Mouse (Mus musculus): ENCODE results near the gene Spc24. TPM values are rescaled to one million over a fixed set of nuclear protein-coding genes. Genes with fewer than 3 reads are reported as not detected.
"Not testable (repeated sequence)": the region's sequence is repeated elsewhere in the genome, so short reads cannot be mapped to it uniquely, and the experiment has no call there.

Gene Spc24
- 1 to 10 TPM; 3.2 to 3.6 TPM for total RNA-seq (2021)
- long read RNA-seq, experiment 1, partial matches to known transcripts, result 0 of 2 reads
- long read RNA-seq, experiment 1, other reads (novel, unspliced or antisense), result 1 of 2 reads
- long read RNA-seq, experiment 2, partial matches to known transcripts, result 0 of 2 reads
- long read RNA-seq, experiment 2, other reads (novel, unspliced or antisense), result 0 of 2 reads

DNA sequence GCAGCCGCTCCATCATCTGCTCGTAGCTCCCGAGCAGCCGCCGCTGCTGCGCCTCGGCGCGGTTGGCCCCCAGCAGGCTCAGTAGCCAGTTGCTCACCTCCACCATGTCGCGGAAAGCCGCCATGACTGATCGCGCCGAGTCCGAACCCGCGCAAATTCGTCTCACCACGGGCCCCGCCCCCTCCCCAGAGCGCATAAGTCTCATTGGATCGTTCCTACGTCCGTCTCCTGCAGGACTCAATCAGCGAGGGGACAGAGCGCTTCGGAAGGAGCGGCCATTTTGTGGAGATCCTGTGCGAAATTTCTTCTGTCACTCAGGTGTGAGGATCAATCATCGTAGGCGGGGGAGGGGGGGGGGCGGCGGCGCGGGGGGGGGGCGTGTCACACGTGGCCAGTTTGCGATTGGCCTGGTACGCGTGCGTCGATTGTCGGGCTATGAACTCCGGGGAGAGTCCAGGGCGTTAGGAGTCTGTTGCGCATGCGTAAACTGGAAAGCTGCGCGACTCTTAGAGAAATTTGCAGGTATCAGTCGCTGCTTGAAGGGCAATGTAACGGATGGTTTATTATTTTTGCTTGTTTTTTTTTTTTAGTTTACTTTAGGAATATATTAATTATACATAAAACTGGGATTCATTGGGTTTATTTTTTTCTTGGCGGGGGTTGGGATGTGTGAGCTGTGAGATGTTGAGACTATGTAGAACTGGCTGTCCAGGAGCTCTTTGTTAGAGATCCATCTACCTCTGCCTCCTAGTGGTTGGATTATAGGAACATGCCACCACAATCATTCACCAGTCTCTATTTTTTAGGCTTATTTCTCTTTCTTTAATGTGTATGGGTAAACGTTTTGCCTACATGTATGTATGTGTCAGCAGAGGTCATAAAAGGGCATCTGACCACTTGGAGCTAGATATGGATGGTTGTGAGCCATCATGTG is at the start of gene Spc24:
Spc24 (minus strand) TSS at position 149 of the 934 bp plus-strand sequence.
- intact Hi-C loops (cut with DNase I; ENCODE audit: low total_unique reads), result no loop called here
- peak; percentile 90 for DNase-seq

DNA sequence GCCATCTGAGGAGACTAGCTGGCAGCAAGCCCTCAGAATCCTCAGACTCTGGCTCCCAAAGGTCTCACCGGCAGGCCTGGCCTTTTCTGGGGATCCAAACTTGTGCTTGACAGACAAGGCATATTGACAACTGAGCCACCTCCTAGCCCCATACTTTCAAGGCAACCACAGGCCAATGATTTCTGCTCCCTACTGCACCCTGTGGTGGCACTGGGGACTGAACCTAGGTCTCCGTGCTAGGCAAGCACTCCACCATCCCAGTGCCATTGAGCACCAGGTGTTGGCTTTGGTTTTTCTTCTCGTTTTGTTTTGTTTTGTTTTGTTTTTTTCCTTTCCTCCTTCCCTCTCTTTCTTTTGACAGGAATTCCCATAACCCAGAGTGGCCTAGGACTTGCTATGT is 48.5 kb upstream of the Spc24 start:
- no peak for DNase-seq
- intact Hi-C loops (cut with DNase I; ENCODE audit: low total_unique reads), result no loop called here

DNA sequence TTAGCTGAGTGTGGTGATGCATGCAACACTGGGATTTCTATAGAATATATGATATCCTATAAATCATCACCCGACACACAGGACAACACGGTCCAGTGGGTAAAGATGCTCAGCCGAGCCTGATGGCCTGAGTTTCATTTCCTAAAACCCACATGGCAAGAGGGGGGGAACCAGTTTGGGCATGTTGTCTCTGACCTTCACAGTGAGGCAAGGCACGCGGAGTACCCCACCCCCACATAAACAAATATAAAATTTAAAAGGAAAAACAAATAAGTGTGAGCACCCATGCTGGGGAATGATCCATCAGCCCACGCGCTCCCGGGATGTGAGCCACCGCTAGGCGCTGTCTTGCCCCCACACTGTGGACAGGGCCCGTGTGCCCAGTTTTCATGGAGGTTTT is 46.9 kb upstream of the Spc24 start:
- peak; percentile 4 for DNase-seq
- intact Hi-C loops (cut with DNase I; ENCODE audit: low total_unique reads), result no loop called here

DNA sequence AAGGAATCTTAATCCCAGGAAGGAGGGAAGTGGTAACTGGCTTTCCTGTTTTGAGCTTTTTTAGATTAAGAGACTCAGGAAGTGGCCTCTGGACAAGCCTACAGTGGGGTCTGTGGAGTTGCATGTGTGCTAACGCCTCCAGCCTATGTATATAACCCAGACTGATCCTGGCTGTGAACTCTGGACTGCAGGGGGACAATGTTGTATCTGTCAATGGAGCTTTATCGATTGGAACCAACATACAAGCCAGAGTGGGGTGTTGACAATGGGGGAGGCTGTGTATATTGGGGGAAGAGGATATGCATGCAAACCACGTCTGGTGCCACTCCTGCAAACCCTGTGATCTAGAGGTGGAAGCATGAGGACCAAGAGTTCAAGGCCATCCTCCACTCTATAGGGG is 46.3 kb upstream of the Spc24 start:
- no peak for DNase-seq
- intact Hi-C loops (cut with DNase I; ENCODE audit: low total_unique reads), result no loop called here

DNA sequence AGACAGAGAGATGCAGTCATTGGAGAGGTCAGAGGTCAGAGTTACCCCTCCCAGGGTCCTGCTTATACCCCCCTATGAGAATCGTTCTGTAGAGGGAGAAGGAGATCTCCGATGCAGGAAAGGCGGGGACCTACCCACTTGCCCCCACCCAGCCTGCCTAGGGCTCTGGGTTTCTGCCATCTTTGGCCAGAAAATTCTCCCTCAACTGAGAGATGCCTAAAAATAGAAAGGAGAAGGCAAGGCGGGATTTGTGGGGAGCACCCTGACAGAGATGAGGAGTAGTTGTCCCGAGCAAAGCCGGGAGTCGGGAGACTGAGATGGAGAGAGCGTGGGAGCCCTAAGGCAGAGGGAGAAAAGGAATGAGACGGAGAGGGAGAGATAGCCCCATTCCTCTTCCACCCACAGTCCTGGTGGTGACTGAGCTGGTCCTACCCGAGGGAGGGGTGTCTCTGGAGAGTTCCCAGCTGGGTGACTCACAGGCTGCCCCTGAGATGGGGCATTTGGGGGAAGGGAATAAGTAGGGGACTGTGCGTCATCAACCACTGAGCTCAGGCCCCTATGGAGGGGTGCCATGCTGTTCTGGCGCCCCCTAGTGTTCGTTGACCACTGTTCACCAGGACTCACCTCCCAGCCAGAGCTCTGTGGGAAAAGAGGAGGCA is 44.0 kb upstream of the Spc24 start:
- peak; percentile 87 for DNase-seq
- intact Hi-C loops (cut with DNase I; ENCODE audit: low total_unique reads), result loop anchor here (5.0 kb wide), 1 partner anchor 57 kb away; no protein-coding TSS in a partner anchor

DNA sequence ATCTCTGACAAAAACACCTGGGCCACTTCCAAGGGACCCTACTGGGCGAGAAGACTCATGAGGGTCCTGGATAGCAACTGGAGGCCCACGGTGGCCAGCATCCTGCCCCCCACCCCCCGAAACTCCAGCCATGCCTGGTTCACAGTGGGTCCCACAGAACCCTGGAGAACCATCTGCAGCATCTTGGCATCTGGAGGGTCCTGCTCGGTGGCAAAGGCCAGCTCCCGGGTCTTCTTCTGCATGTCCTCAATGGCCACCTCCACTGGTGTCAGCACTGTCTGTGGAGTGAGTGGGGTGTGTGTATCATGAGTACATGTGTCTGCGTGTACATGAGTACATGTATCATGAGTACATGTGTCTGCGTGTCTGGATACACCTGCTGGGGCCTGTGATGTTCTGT is 41.5 kb upstream of the Spc24 start:
- intact Hi-C loops (cut with DNase I; ENCODE audit: low total_unique reads), result loop anchor here (5.0 kb wide), 1 partner anchor 54 kb away; no protein-coding TSS in a partner anchor
- DNase-seq, result no peak

DNA sequence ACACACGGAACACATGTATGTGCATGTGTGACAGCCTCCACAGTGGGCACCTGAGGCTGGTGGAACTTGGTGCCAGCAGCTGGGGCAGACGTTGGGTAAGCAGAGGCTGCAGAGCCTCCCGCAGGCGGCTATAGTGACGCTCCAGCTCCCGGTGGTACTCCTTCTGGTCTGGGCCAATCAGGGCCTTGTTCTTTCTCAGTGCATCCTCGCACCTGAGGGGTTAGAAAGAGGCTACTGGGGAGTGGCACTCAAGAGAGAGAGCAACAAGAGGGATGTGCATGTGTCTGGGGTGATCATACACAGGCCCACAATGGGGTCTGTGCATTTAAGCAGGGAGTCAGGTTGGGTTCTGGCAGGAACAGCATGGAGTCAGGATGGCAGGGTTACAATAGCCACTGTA is 41.0 kb upstream of the Spc24 start:
- intact Hi-C loops (cut with DNase I; ENCODE audit: low total_unique reads), result loop anchor here (5.0 kb wide), 1 partner anchor 54 kb away; no protein-coding TSS in a partner anchor

DNA sequence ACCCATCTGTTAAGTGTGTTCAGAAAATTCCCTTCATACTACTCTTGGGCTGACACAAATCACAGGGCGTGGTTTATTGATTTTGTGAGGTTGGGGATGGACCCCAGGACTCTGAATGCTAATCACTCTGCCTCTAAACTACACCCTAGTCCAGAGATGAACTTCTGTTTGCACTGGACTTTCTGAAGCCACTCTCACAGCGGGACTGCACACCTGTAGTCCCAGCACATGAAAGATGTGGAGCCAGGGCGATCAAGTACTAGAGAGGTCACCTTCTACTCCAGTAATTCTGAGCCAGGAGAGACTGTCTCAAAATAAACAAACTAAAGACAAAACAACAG is 38.9 kb upstream of the Spc24 start:
- intact Hi-C loops (cut with DNase I; ENCODE audit: low total_unique reads), result no loop called here
- DNase-seq, result no peak

More for the DNA sequence above, 41.0 kb upstream of the Spc24 start:
- DNase-seq, result no peak

DNA sequence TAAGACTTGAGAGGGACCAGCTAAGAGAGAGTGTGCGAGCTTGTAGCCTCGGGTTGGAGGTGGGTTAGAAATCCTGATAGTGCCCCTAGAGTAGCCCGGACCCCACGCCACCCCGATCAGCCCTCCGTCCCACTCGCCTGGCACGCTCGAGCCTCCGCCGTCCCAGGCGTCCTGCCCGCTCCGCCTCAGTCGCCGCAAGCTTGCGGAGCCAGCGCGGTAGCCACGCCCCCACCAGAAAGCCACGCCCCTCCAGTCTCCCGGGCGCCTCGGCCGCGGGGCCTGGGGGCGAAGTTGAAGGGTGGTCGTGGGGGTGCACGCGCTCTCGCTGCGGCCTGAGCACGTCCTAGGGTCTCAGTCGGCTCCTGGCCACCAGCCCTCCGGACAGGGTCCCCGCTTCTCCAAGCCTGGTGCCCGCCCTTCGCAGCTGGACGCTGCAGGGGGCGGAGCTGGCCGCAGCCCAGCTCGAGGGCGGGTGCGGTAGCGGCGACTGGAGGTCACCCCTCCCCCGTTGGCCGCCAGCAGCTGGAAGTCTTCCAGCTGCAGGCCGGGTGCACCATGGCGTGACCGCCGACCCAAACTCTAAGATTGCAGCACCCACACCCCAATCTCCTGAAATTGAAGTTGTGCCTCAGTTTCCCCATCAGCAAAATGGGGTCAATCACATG is 38.4 kb upstream of the Spc24 start, which contains the start of gene Kank2:
Kank2 (minus strand) TSS at position 400 of the 665 bp plus-strand sequence.
- intact Hi-C loops (cut with DNase I; ENCODE audit: low total_unique reads), result no loop called here
- DNase-seq, result peak; percentile 91

DNA sequence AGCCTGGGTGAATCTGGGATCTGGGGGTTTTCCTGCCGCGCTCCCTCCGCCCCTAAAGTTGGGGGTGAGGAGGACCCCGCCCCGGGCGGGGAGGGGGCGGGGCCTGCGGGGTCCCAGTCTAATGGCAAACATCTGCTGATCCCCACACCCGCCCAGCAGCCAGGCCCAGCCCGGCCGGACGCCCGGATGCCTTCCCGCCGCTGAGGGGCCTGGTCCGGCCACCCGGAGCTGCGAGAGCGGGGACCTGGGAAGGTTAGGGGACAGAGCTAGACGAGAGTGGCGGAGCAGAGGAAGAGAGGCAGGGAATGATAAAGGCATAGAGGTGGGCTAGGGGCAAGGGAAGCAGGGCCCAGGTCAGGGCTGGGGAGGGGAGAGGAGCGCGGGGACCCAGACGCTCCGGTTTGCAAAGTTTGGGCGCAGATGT is 37.8 kb upstream of the Spc24 start:
- intact Hi-C loops (cut with DNase I; ENCODE audit: low total_unique reads), result no loop called here
- peak; percentile 84 for DNase-seq

DNA sequence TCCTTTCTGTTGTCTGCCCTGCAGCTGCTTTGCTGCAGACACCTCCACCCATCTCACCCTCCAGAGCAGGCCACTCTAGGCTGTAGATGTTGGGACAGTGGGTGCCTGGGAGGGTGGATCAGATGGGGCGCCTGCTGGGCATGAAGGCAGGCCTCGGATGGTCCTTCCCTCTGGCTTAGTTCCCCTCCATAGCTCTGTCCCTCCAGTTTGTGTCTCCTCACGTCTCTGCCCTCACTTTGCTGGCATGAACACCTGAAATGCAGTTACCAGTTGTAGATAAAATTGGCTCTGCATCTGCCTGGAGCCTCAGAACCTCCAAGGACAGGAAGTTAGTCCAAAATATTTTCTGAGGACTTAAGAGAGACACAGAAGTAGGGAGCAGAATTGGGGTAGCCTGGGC is 36.8 kb upstream of the Spc24 start:
- DNase-seq, result no peak
- intact Hi-C loops (cut with DNase I; ENCODE audit: low total_unique reads), result no loop called here

DNA sequence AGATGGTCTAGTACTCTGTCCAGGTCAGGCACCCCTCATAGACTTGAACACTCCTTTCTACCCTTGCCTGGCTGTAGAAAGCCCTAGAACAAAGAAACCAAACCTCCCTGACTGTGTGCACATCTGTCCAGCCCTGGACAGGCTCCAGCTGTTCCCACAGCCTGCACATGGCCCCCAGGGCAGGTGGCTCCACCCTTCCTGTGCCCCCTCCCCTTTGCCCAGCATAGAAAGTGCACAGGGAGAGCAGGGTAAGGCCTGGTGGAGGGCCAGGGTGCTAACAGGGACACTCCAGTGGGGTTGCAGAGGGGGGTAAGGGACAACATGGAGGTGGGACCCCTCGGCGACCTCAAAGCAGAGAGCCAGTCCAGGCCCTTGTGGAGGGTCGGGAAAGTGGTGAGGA is 36.2 kb upstream of the Spc24 start:
- intact Hi-C loops (cut with DNase I; ENCODE audit: low total_unique reads), result no loop called here
- no peak for DNase-seq

DNA sequence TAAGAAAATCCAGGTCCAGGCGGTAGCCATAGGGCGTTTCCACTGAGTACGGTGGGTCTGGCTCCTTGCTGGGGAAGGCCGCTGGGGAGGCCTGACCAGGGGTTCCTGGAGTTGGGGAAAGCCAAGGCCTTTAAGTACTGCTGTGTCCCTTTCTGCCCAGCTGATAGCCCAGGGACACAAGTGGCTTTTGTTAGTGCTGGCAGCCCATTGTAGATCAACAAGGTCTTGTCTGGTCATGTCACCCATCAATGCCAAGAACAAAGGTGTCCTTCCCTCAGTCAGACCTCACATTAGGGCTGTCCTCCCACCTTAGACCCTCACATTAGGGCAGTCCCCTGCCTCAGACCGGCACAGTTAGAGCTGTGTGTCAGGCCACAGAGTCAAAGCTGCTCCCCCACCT is 35.5 kb upstream of the Spc24 start:
- intact Hi-C loops (cut with DNase I; ENCODE audit: low total_unique reads), result no loop called here
- DNase-seq, result no peak

DNA sequence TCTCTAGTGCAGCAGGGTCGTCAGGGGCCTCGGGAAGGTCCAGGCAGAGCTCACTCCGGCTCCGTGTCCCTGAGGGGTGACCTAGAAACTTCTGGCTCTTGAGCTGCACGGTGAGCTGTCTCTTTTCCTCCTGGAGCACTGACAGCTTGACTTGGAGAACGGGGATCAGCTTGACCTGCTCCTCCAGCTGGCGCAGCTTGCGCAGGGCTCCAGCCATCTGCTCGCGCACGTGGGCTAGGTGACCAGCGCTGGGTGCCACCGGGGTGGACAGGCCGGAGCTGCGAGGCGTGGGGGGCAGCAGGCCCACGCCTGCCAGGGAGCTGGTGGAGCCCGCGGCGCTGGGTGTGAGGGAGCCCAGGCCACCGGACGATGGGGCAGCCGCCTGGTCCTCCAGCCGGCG is 34.8 kb upstream of the Spc24 start:
- intact Hi-C loops (cut with DNase I; ENCODE audit: low total_unique reads), result no loop called here

DNA sequence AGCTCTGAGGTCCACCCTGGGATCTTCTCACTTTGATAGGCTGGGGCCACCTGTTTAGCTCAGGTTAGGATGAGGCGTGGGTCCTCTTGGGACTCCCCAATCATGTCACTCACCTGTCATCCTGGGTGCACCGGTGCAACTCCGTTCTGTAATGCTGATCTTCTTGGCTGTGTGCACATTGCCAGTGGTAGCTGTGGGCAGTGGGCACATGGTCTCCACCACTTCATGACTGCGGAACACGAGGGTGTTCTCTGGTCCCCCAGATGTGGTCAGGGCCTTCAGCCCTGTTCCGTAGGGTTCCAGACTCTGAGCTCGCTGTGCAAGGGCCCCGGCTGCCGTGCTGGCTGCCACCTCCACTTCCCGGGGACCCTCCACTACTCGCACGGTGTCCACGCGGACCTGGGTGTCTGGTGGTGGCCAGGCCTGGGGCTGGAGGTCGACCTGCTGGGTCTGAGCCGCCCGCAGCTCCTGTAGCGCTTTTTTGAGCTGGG is 34.3 kb upstream of the Spc24 start:
- DNase-seq, result no peak

More for the DNA sequence above, 34.8 kb upstream of the Spc24 start:
- DNase-seq, result no peak

DNA sequence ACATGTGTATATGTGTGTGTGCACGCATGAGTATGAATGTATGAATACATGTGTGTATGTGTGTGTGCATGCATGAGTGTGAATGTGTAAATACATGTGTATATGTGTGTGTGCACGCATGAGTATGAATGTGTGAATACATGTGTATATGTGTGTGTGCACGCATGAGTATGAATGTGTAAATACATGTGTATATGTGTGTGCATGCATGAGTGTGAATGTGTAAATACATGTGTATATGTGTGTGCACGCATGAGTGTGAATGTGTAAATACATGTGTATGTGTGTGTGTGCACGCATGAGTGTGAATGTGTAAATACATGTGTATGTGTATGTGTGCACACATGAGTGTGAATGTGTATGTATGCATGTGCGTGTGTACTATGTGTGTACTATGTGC is 33.4 kb upstream of the Spc24 start:
- intact Hi-C loops (cut with DNase I; ENCODE audit: low total_unique reads); DNase-seq: not testable (repeated sequence)

More for the DNA sequence above, 34.3 kb upstream of the Spc24 start:
- intact Hi-C loops (cut with DNase I; ENCODE audit: low total_unique reads), result no loop called here

DNA sequence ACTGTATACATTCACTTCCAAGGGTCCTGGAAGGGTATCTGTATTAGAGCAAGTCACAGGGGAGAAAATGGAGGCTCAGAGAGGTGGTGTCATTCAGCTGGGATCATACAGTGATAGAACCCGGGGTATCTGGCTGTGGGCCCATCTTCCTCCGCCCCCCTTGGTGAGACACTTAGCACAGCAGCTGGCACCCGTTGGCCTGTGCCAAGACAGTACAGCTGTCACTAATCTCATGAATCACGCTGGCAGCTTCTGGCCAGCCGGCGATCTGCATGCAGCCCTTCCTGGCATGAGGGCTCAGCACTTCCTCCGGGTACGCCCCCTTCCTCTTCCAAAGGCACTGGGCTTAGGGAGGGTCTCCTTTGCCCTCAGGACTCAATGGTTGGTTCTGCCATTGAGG is 32.5 kb upstream of the Spc24 start:
- DNase-seq, result peak; percentile 82
- intact Hi-C loops (cut with DNase I; ENCODE audit: low total_unique reads), result no loop called here

DNA sequence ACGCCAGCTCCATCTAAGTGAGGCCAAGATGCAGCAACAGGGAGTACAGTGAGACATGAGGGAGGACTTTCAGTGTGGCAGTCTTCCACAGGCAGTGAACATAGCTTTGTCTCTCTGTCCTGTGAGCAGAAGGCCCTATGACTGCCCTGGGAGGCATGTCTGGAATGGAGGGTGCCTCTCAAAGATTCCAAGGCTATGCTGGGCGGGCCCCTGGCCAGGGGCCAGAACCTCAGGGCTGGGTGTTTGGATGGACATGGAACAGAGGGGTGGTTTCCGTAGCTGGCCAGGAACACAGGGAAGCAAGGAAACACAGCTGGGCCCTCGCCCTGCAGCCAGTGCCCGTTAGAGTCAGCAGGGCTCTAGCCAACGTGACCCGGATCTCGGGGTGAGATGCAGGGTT is 31.8 kb upstream of the Spc24 start:
- DNase-seq, result peak; percentile 77
- intact Hi-C loops (cut with DNase I; ENCODE audit: low total_unique reads), result no loop called here

DNA sequence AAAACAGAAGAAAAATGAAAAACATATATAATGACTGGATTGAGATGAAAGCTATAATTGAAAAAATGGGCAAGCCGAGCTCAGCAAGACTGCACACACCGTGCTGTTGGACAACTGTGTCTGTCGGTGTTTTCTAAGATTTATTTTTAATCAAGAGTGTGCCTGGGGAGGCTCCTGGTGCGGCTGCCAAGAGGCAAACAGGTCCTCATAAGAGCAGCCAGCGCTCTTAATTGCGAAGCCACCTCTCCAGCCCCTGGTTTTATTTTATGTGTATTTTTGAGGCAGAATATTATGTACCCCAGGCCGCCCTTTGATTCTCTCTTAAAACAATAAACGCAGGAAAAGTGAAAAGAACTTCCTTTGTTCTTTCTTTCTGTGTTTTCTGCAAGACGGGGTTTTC is 28.1 kb upstream of the Spc24 start:
- no peak for DNase-seq
- intact Hi-C loops (cut with DNase I; ENCODE audit: low total_unique reads), result no loop called here

DNA sequence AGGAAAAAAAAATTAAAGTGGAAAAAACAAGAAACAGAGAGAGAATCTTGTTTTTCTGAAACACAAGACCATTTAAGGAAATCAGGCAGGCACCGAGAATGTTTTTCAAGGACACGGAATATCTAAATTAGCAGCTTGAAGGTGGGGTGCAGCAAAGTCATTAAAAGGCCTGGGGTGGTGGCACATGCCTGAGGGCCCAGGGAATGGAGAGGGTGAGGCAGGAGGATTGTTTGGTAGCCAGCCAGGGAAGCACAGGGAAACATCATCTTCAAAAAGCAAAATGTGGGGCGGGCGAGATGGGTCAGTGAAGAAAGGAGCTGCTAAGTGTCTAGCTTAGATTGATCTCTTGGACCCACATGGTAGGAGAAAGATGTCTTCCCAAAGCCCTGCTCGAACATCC is 27.6 kb upstream of the Spc24 start:
- DNase-seq, result no peak
- intact Hi-C loops (cut with DNase I; ENCODE audit: low total_unique reads), result no loop called here
